Mouse (Mus musculus) cerebellum, postnatal 36 days (tissue): ENCODE results near the gene Coq7.

ENCODE experiments used
- DNase-seq, 2 experiments: peaks; one replicate each; pipeline ENCODE4 v3.0.0; 2021 to 2022; ENCODE audit warnings: mixed read lengths in 2 of 2

The Coq7 gene

DNA sequence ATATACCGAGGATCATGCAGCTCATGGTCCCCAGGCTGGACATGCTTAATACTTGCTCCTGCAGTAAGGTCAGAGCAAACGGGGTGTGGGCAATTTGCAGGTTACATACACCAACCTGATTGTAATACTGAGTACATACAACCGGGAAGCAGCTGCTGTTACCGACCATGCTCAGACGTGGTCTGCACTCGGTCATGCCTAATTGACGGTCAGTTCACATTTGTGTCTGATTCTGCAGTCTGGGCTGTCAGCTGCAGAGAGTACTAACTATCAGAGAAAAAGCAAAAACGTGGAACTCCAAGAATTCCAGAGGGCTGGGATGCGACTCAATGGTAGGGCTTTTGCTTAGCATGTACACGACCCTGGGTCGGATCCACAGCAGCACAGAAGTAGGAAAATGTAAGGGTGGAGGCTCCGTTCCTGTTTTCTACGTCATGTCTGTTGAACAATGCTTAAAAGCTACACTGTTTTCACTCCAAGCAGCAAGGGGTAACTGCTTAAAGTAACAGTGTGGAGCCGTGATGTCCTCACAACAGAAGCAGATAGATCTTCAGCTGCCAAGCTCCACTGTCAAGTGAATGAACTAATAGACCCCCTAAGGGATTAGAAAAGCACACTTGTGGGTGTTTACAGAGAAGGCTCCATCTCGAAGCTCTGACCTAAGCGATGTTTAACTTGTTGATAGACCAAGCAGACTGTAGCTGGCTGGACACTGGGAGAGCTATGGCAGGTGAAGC is 71.6 kb downstream of the Coq7 start:
- no peak for DNase-seq
